In the genomic region with DNA sequence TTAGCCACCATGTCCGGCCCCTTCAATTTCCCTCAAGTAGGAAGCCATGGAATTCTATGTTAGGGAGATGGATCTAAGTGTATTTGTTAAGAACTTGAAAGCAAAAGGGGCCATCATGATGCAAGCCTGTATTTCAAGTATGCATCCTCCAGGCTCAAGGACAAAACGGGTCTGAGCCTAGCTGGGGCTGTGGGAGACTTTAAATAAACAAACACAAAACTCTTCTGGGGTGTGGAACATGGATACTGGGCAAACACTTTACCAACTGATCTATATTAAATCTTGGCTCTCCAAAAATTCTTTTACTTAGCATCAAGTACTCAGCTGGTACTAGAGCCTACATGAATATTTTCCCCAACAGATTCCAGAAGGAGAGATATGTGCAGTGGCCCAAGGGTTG, we compare ENCODE assay signal across 35 mouse cellular contexts.
"Had no signal": no experiment of that assay in that cellular context is flagged by ENCODE, and none has a peak within 500 bp of the region (broad histone marks: within the 10 kb centered on the region; RNA-seq: fewer than 3 reads in every experiment).

No protein-coding gene starts in this region.

- H3K9ac ChIP-seq: heart, embryonic 12.5 days; heart, embryonic 13.5 days; heart, embryonic 15.5 days; hindbrain, embryonic 12.5 days; hindbrain, embryonic 13.5 days; hindbrain, embryonic 14.5 days; hindbrain, embryonic 15.5 days; intestine, embryonic 15.5 days; kidney, embryonic 15.5 days had no signal

- H3K27me3 ChIP-seq: heart, embryonic 12.5 days; heart, embryonic 13.5 days; heart, embryonic 15.5 days; hindbrain, embryonic 12.5 days; hindbrain, embryonic 13.5 days; hindbrain, embryonic 15.5 days; intestine, embryonic 15.5 days; kidney, embryonic 15.5 days had no signal

- H3K36me3 ChIP-seq: hindbrain, embryonic 15.5 days; intestine, embryonic 15.5 days had no signal

- H3K4me3 ChIP-seq: heart, embryonic 10.5 days; heart, embryonic 12.5 days; heart, embryonic 13.5 days; heart, embryonic 15.5 days; hindbrain, embryonic 10.5 days; hindbrain, embryonic 12.5 days; hindbrain, embryonic 13.5 days; hindbrain, embryonic 15.5 days; intestine, embryonic 15.5 days; kidney, embryonic 15.5 days; layer of hippocampus, adult 2 months had no signal

- H3K27ac ChIP-seq: heart, embryonic 10.5 days; heart, embryonic 13.5 days; heart, embryonic 15.5 days; hindbrain, embryonic 10.5 days; hindbrain, embryonic 12.5 days; hindbrain, embryonic 13.5 days; hindbrain, embryonic 14.5 days; hindbrain, embryonic 15.5 days; hindbrain, postnatal 0 days; intestine, embryonic 15.5 days; kidney, embryonic 15.5 days; kidney, postnatal 0 days; layer of hippocampus, adult 2 months had no signal

- ATAC-seq: hindbrain, embryonic 16.5 days; hindbrain, postnatal 0 days; inflammation-experienced regulatory T-cells, adult 6 months; intestine, embryonic 15.5 days; intestine, embryonic 16.5 days; intestine, postnatal 0 days had no signal

- H3K9me3 ChIP-seq: heart, embryonic 15.5 days; hindbrain, embryonic 15.5 days; intestine, embryonic 15.5 days had no signal

- DNase-seq: heart, postnatal 10 days; heart, postnatal 14 days; heart, postnatal 36 days; heart, postnatal 4 days; kidney, adult 11 months; kidney, adult 18-20 months; kidney, adult 2 months; kidney, adult 8-10 months; kidney, adult 9 months; kidney, postnatal 10 days; kidney, postnatal 14 days; kidney, postnatal 25 days; kidney, postnatal 36 days; kidney, postnatal 4 days; layer of hippocampus, adult 9-11 months; layer of hippocampus, postnatal 36 days had no signal

- H3K4me2 ChIP-seq: heart, embryonic 11.5 days; heart, embryonic 12.5 days; heart, embryonic 13.5 days; heart, embryonic 15.5 days; hindbrain, embryonic 12.5 days; hindbrain, embryonic 13.5 days; hindbrain, embryonic 14.5 days; hindbrain, embryonic 15.5 days; intestine, embryonic 15.5 days; kidney, embryonic 15.5 days had no signal
